Mouse (Mus musculus) kidney, adult 2 months (tissue): ENCODE data around the gene Mks1.

Experiments used
- CTCF ChIP-seq: fragments of 200-500 bp; conservative IDR thresholded peaks from 2 replicates; pipeline ENCODE4 v1.5.1; 2011; ENCODE audit warnings: low read depth, mild to moderate bottlenecking, control low read depth, low read length, moderate library complexity, mixed read lengths; ENCODE audit not compliant: insufficient read depth, insufficient read length
- POLR2A ChIP-seq: fragments of 200-500 bp; IDR thresholded peaks from one replicate; pipeline ENCODE4 v1.6.1; 2011; ENCODE audit warnings: low read depth, low read length, control low read depth

DNA sequence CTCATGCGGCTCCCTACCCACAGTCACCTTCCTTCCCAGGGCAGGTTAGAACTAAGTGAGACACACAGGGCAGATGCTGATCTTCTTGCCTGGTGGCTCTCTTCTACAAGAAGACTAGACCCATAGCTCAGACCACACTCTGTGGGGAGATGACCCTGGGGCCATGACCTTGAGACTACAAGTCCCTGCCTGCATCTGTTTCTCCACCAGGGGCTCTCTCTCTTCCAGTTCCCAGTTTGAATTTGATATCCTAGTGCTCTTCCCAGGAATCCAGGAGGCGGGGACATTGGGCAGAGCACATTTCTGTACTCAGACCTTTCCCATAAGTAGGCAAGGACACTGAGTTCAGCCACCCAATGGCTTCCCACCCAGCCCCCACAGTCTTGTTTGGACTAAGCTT lies 17.1 kb downstream of the Mks1 start:
- TF ChIP-seq CTCF (no peak), POLR2A (no peak)
